Mouse (Mus musculus): ENCODE measurements at regions not wholly inside any gene's neighbourhood (a gene's known extent, or its start where the extent isn't known, plus 50 kb on each side); places are given as distances from the start of the nearest gene placed in this dataset.

- H3K4me3 ChIP-seq (replicated peaks; ENCODE audit: insufficient read depth, low read depth, low read length) = no peak overlapping the region
- no peaks in the 10 kb centered on the region; the same call in 1 of the 2 replicates for H3K4me1 ChIP-seq (ENCODE audit: control insufficient read depth, insufficient read depth, low read length)
- no peaks in the 10 kb centered on the region for H3K27me3 ChIP-seq (ENCODE audit: control insufficient read depth, insufficient read depth, low read length)
- no peak for DNase-seq
- H3K27ac ChIP-seq (ENCODE audit: insufficient read depth, low read length) = no peak overlapping the region
- WGBS = 93% methylated on average over 1 of the region's 1 CpGs
- TF ChIP-seq CTCF (IDR thresholded peaks at IDR 0.05; ENCODE audit: borderline replicate concordance, insufficient read depth, low read depth, low read length) = no peak
- no peak for TF ChIP-seq POLR2A (IDR thresholded peaks at IDR 0.05; ENCODE audit: borderline replicate concordance, insufficient read depth, low read length)
These were observed 501.7 kb downstream of the Basp1 start for GRCm38 (mm10) chr15:24911866-24912265.

DNA sequence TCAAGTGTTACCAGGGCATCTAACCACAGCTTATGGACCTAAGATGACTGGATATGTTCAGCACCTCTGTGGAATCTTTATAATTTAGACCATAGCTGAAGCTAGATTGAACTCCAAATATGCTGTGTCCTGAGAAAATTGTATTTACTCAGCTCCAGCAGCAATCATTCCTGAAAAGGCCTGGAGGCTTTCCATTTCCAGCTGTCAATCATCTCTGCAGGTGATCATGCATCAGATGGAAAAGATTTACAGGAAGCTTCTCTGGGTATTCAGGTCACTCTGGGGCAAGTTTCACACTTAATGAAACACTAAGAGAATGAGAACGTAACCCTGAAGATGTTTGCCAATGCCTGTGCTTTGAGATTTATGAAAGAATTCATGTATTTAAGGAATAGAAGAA lies 502.1 kb downstream of the Basp1 start:
- Histone ChIP-seq H3K4me1 (ENCODE audit: control insufficient read depth, insufficient read depth, low read length) (peaks cover 2% of the 10 kb centered on the region; the same call in 1 of the 2 replicates), H3K27ac (ENCODE audit: insufficient read depth, low read length) (no peak overlapping the region), H3K4me3 (replicated peaks; ENCODE audit: insufficient read depth, low read depth, low read length) (no peak overlapping the region), H3K27me3 (ENCODE audit: control insufficient read depth, insufficient read depth, low read length) (no peaks in the 10 kb centered on the region)
- DNase-seq = no peak
- TF ChIP-seq CTCF (IDR thresholded peaks at IDR 0.05; ENCODE audit: borderline replicate concordance, insufficient read depth, low read depth, low read length) (no peak), POLR2A (IDR thresholded peaks at IDR 0.05; ENCODE audit: borderline replicate concordance, insufficient read depth, low read length) (no peak)
- WGBS = 77% methylated on average over 1 of the region's 1 CpGs

DNA sequence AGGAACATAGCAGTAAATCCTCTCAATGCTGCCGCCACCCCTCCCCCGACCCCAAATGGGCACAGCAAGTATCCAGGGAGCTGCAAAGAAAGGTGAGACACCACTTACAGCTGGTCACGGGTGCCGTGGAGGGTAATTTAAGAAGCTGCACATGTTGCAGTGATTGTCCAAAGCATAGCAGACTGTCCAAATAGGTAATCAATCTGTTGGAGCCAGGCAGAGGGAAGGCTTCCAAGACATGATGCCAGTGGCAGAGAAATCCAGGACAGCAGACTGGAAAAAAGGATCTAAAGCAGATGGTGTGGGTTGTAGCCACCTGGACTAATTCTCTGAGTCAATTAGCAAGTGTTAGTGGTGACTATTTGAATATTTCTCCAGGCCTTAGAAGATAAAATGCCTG lies 506.6 kb downstream of the Basp1 start:
- H3K4me1 ChIP-seq (ENCODE audit: control insufficient read depth, insufficient read depth, low read length) = peaks cover 2% of the 10 kb centered on the region; the same call in 1 of the 2 replicates
- WGBS = 2% methylated on average over 4 of the region's 4 CpGs
- TF ChIP-seq CTCF (IDR thresholded peaks at IDR 0.05; ENCODE audit: borderline replicate concordance, insufficient read depth, low read depth, low read length) = no peak
- no peak for TF ChIP-seq POLR2A (IDR thresholded peaks at IDR 0.05; ENCODE audit: borderline replicate concordance, insufficient read depth, low read length)
- DNase-seq = peak; percentile 86 to 94
- H3K27ac ChIP-seq (ENCODE audit: insufficient read depth, low read length) = no peak overlapping the region
- no peaks in the 10 kb centered on the region for H3K27me3 ChIP-seq (ENCODE audit: control insufficient read depth, insufficient read depth, low read length)
- H3K4me3 ChIP-seq (replicated peaks; ENCODE audit: insufficient read depth, low read depth, low read length) = no peak overlapping the region

GRCm38 (mm10) chr15:24878846-24879245 lies 534.7 kb downstream of the Basp1 start:
- H3K27ac ChIP-seq (ENCODE audit: insufficient read depth, low read length) = no peak overlapping the region
- WGBS = 87% methylated on average over 1 of the region's 1 CpGs

GRCm38 (mm10) chr15:24877711-24878598 lies 535.6 kb downstream of the Basp1 start:
- no peak for DNase-seq
- Histone ChIP-seq H3K4me3 (replicated peaks; ENCODE audit: insufficient read depth, low read depth, low read length) (no peak overlapping the region), H3K27ac (ENCODE audit: insufficient read depth, low read length) (no peak overlapping the region), H3K27me3 (ENCODE audit: control insufficient read depth, insufficient read depth, low read length) (no peaks in the 10 kb centered on the region), H3K4me1 (ENCODE audit: control insufficient read depth, insufficient read depth, low read length) (no peaks in the 10 kb centered on the region)
- WGBS = 79% methylated on average over 6 of the region's 6 CpGs
- no peak for TF ChIP-seq CTCF (IDR thresholded peaks at IDR 0.05; ENCODE audit: borderline replicate concordance, insufficient read depth, low read depth, low read length)
- no peak for TF ChIP-seq POLR2A (IDR thresholded peaks at IDR 0.05; ENCODE audit: borderline replicate concordance, insufficient read depth, low read length)

More at GRCm38 (mm10) chr15:24878846-24879245, 534.7 kb downstream of the Basp1 start:
- DNase-seq = no peak
- Histone ChIP-seq H3K27me3 (ENCODE audit: control insufficient read depth, insufficient read depth, low read length) (no peaks in the 10 kb centered on the region), H3K4me1 (ENCODE audit: control insufficient read depth, insufficient read depth, low read length) (no peaks in the 10 kb centered on the region), H3K4me3 (replicated peaks; ENCODE audit: insufficient read depth, low read depth, low read length) (no peak overlapping the region)
- TF ChIP-seq CTCF (IDR thresholded peaks at IDR 0.05; ENCODE audit: borderline replicate concordance, insufficient read depth, low read depth, low read length) (no peak), POLR2A (IDR thresholded peaks at IDR 0.05; ENCODE audit: borderline replicate concordance, insufficient read depth, low read length) (no peak)

DNA sequence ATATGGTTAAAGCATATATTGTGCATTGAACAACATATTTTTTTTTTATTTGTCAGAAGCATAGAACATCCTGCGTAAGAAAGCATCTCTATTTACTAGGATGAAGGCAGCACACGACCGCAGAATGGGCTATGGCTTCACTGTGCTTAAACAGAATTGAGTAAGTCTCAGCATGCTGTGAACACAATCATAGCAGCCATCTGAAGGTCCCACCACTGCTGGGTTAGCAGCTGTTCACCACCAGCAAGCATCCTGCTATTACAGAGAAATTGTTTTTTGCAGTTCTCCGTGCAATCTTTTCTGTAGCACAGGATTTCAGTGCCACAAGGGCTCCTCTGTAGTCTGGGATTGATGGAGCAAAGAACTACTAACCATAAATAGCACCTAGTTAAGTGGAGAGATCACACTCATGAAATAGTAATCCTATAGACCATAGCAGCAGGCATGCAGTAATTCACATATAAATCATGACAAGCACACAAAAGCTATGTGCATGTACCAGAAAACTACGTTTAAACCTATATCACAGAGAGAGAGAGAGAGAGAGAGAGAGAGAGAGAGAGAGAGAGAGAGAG lies 537.3 kb downstream of the Basp1 start:
- no peak overlapping the region for H3K4me3 ChIP-seq (replicated peaks; ENCODE audit: insufficient read depth, low read depth, low read length)
- no peaks in the 10 kb centered on the region for H3K4me1 ChIP-seq (ENCODE audit: control insufficient read depth, insufficient read depth, low read length)
- 43% methylated on average over 5 of the region's 5 CpGs for WGBS
- no peaks in the 10 kb centered on the region for H3K27me3 ChIP-seq (ENCODE audit: control insufficient read depth, insufficient read depth, low read length)
- no peak overlapping the region for H3K27ac ChIP-seq (ENCODE audit: insufficient read depth, low read length)
- TF ChIP-seq POLR2A (IDR thresholded peaks at IDR 0.05; ENCODE audit: borderline replicate concordance, insufficient read depth, low read length) = no peak
- no peak for TF ChIP-seq CTCF (IDR thresholded peaks at IDR 0.05; ENCODE audit: borderline replicate concordance, insufficient read depth, low read depth, low read length)
- DNase-seq = peak in 1 of 2 experiments; percentile 5

GRCm38 (mm10) chr15:24840271-24840670 lies 573.3 kb downstream of the Basp1 start:
- Histone ChIP-seq H3K4me3 (replicated peaks; ENCODE audit: insufficient read depth, low read depth, low read length) (no peak overlapping the region), H3K27ac (ENCODE audit: insufficient read depth, low read length) (no peak overlapping the region), H3K27me3 (ENCODE audit: control insufficient read depth, insufficient read depth, low read length) (no peaks in the 10 kb centered on the region), H3K4me1 (ENCODE audit: control insufficient read depth, insufficient read depth, low read length) (no peaks in the 10 kb centered on the region)
- TF ChIP-seq POLR2A (IDR thresholded peaks at IDR 0.05; ENCODE audit: borderline replicate concordance, insufficient read depth, low read length) (no peak), CTCF (IDR thresholded peaks at IDR 0.05; ENCODE audit: borderline replicate concordance, insufficient read depth, low read depth, low read length) (no peak)
- no peak for DNase-seq
- WGBS = 87% methylated on average over 2 of the region's 2 CpGs

DNA sequence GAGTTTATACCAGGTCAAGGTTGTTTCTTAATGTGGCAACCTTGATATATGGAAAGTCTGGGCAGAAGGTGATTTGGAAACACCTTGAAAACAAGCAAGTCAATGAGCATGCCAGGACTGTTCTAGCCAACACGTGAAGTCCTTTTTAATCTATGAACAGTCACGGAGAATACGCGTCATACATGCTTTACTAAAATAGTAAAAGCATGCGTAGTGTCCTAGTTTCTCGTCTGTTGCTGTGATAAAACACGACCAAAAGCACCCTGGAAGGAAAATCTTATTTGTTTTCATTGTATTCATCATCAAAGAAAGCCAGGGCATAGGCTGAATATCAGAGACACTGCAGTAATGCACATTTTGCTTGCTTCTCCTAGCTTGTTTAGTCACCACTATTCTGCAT lies 575.2 kb downstream of the Basp1 start:
- no peaks in the 10 kb centered on the region for H3K27me3 ChIP-seq (ENCODE audit: control insufficient read depth, insufficient read depth, low read length)

More for the DNA sequence above, 575.2 kb downstream of the Basp1 start:
- no peaks in the 10 kb centered on the region for H3K4me1 ChIP-seq (ENCODE audit: control insufficient read depth, insufficient read depth, low read length)
- WGBS = 88% methylated on average over 7 of the region's 7 CpGs
- H3K27ac ChIP-seq (ENCODE audit: insufficient read depth, low read length) = no peak overlapping the region
- H3K4me3 ChIP-seq (replicated peaks; ENCODE audit: insufficient read depth, low read depth, low read length) = no peak overlapping the region
- no peak for DNase-seq
- TF ChIP-seq POLR2A (IDR thresholded peaks at IDR 0.05; ENCODE audit: borderline replicate concordance, insufficient read depth, low read length) = no peak
